Mouse (Mus musculus): Measurements from ENCODE around the gene Obscn.

DNA sequence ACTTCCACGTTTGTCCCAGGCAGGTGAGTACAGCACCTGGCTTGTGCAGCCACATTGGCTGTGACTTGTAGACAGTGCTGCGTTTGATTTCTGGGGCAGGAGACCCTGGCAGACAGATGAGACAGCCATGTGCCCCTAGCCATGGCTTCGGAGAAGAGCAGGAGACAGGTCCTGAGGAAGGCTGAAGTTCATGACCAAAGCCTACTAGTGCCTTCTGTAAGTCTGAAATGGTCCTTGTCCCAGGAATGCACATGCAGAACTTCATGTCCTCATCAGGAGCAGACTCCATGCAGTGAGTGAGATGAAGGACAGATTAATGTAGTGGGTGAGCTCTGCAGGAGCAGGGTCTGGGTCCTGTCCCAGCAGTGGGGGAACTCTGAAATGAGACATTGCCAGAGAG, 144.3 kb downstream of the Obscn start:
- TF ChIP-seq CTCF (IDR thresholded peaks at IDR 0.05; ENCODE audit: low read depth): no peak
- TF ChIP-seq EP300 (optimal IDR thresholded peaks at IDR 0.05): no peak
